Mouse (Mus musculus) C2C12 (cell line): ENCODE results near the gene Polr2j.

ENCODE experiments used
- CEBPB ChIP-seq: IDR thresholded peaks from one replicate; pipeline ENCODE4 v1.6.1; 2011; ENCODE audit warnings: low read depth, mild to moderate bottlenecking, control low read depth, moderate library complexity
- CTCF ChIP-seq: IDR thresholded peaks from one replicate; pipeline ENCODE4 v1.5.1; 2011; ENCODE audit not compliant: control insufficient read depth, insufficient read depth, insufficient read length
- MAX ChIP-seq: IDR thresholded peaks from one replicate; pipeline ENCODE4 v1.6.1; 2011; ENCODE audit warnings: mild to moderate bottlenecking, control low read depth
- MYOD1 ChIP-seq: IDR thresholded peaks from one replicate; pipeline ENCODE4 v1.6.1; 2011; ENCODE audit warnings: low read depth; ENCODE audit not compliant: control insufficient read depth, insufficient read length
- USF1 ChIP-seq: IDR thresholded peaks from one replicate; pipeline ENCODE4 v1.6.1; 2011; ENCODE audit warnings: low read depth, mild to moderate bottlenecking, control low read depth, moderate library complexity

GRCm38 (mm10) chr5:136069411-136069810 lies 47.0 kb upstream of the Polr2j start:
- no peak for TF ChIP-seq CTCF
- TF ChIP-seq USF1, result no peak
- no peak for TF ChIP-seq MYOD1
- TF ChIP-seq MAX, result no peak
- no peak for TF ChIP-seq CEBPB
